Mouse (Mus musculus) liver, embryonic 16.5 days (tissue): Measurements from ENCODE around the gene Rilp. TPM values are rescaled to one million over a fixed set of nuclear protein-coding genes. Genes with fewer than 3 reads are reported as not detected.

Source experiments
- ATAC-seq: fragments of 200-750 bp; cut with Nextera tagmentation; 2 replicates; pipeline ENCODE4 v1.8.0; 2017; ENCODE audit warnings: low read depth, mild to moderate bottlenecking, moderate number of reproducible peaks, moderate library complexity
- H3K27ac ChIP-seq: fragments of 300-500 bp; sonication (generic); 2 replicates; pipeline ENCODE4 v1.5.1; 2014; ENCODE audit warnings: mild to moderate bottlenecking, low read length
- H3K27me3 ChIP-seq: fragments of 300-500 bp; sonication (generic); 2 replicates; pipeline ENCODE4 v1.6.1; 2014; ENCODE audit warnings: low read depth, low read length, mixed read lengths; ENCODE audit not compliant: control insufficient read depth, insufficient read depth
- H3K36me3 ChIP-seq: fragments of 300-500 bp; sonication (generic); 2 replicates; pipeline ENCODE4 v1.6.1; 2014; ENCODE audit warnings: mild to moderate bottlenecking; ENCODE audit not compliant: control insufficient read depth, insufficient read depth
- H3K4me1 ChIP-seq: fragments of 300-500 bp; sonication (generic); 2 replicates; pipeline ENCODE4 v1.6.1; 2014; ENCODE audit warnings: low read depth, low read length, mixed read lengths; ENCODE audit not compliant: control insufficient read depth
- H3K4me2 ChIP-seq: fragments of 300-500 bp; sonication (generic); 2 replicates; pipeline ENCODE4 v1.6.1; 2014; ENCODE audit warnings: low read depth, low read length, mixed read lengths
- H3K4me3 ChIP-seq: fragments of 300-500 bp; sonication (generic); 2 replicates; pipeline ENCODE4 v1.5.1; 2014; ENCODE audit warnings: low read depth, mild to moderate bottlenecking, low read length
- H3K9ac ChIP-seq: fragments of 300-500 bp; sonication (generic); 2 replicates; pipeline ENCODE4 v1.6.1; 2014; ENCODE audit warnings: low read depth, low read length
- H3K9me3 ChIP-seq: fragments of 300-500 bp; sonication (generic); replicated peaks from 2 replicates; pipeline ENCODE4 v1.6.1; 2016; ENCODE audit warnings: low read length; ENCODE audit not compliant: control insufficient read depth
- WGBS: fragments of 180-500 bp; shearing (Covaris S2); extraction: QIAGEN DNeasy Blood & Tissue Kit; methylation state at CpG from one replicate; pipeline ENCODE4 v1.1.7; 2014; ENCODE audit not compliant: insufficient replicate concordance; 5-methylcytosine and 5-hydroxymethylcytosine counted together
- polyA plus RNA-seq: library from polyadenylated mRNA; unstranded; fragments of >200 nt; fragmentation: Nextera tagmentation; extraction: Ambion mirVana; gene quantifications from 2 replicates; pipeline ENCODE4 v1.2.1, GENCODE M21; 2015

The Rilp gene
- polyA plus RNA-seq, 1 experiment from 2014 or later, result 4.7 TPM

GRCm38 (mm10) chr11:75535106-75535795, 25.4 kb downstream of the Rilp start:
- 34% methylated on average over 13 of the region's 13 CpGs for WGBS
- Histone ChIP-seq H3K4me3 (no peak overlapping the region), H3K27me3 (peaks cover 11% of the 10 kb centered on the region), H3K27ac (no peak overlapping the region), H3K4me1 (peaks cover 26% of the 10 kb centered on the region), H3K4me2 (no peak overlapping the region), H3K36me3 (no peaks in the 10 kb centered on the region), H3K9me3 (no peaks in the 10 kb centered on the region), H3K9ac (no peak overlapping the region)
- ATAC-seq, result no peak

GRCm38 (mm10) chr11:75536255-75537024, 26.5 kb downstream of the Rilp start:
- H3K27ac ChIP-seq, result no peak overlapping the region
- no peak overlapping the region for H3K4me2 ChIP-seq
- H3K9ac ChIP-seq, result no peak overlapping the region
- no peak overlapping the region for H3K4me3 ChIP-seq
- no peak for ATAC-seq
- H3K27me3 ChIP-seq, result peaks cover 11% of the 10 kb centered on the region
- H3K36me3 ChIP-seq, result no peaks in the 10 kb centered on the region
- 65% methylated on average over 12 of the region's 12 CpGs for WGBS
- peaks cover 24% of the 10 kb centered on the region for H3K4me1 ChIP-seq
- no peaks in the 10 kb centered on the region for H3K9me3 ChIP-seq

GRCm38 (mm10) chr11:75537025-75537414, 27.1 kb downstream of the Rilp start:
- WGBS, result 70% methylated on average over 8 of the region's 8 CpGs
- no peak for ATAC-seq
- Histone ChIP-seq H3K36me3 (no peaks in the 10 kb centered on the region), H3K4me3 (no peak overlapping the region), H3K9ac (no peak overlapping the region), H3K9me3 (no peaks in the 10 kb centered on the region), H3K4me2 (no peak overlapping the region), H3K27ac (no peak overlapping the region), H3K27me3 (peaks cover 11% of the 10 kb centered on the region), H3K4me1 (peaks cover 20% of the 10 kb centered on the region)

- no peaks in the 10 kb centered on the region for H3K36me3 ChIP-seq
- WGBS, result 53% methylated on average over 11 of the region's 11 CpGs
- peak; percentile 32; the same call in 1 of the 2 replicates for ATAC-seq
- no peaks in the 10 kb centered on the region for H3K9me3 ChIP-seq
- no peak overlapping the region for H3K27ac ChIP-seq
- peaks cover 5% of the 10 kb centered on the region for H3K27me3 ChIP-seq
- H3K4me2 ChIP-seq, result no peak overlapping the region
- H3K4me1 ChIP-seq, result peaks cover 14% of the 10 kb centered on the region
- H3K4me3 ChIP-seq, result no peak overlapping the region
- no peak overlapping the region for H3K9ac ChIP-seq
Measured at GRCm38 (mm10) chr11:75537491-75538183, 27.7 kb downstream of the Rilp start.

- H3K27me3 ChIP-seq, result no peaks in the 10 kb centered on the region
- H3K36me3 ChIP-seq, result no peaks in the 10 kb centered on the region
- ATAC-seq, result no peak
- no peak overlapping the region for H3K9ac ChIP-seq
- peaks cover 13% of the 10 kb centered on the region for H3K4me1 ChIP-seq
- no peak overlapping the region for H3K4me2 ChIP-seq
- no peaks in the 10 kb centered on the region for H3K9me3 ChIP-seq
- no peak overlapping the region for H3K4me3 ChIP-seq
- H3K27ac ChIP-seq, result no peak overlapping the region
- WGBS, result 54% methylated on average over 9 of the region's 9 CpGs
Measured at GRCm38 (mm10) chr11:75538184-75538969, 28.5 kb downstream of the Rilp start.

GRCm38 (mm10) chr11:75538970-75539299, 29.0 kb downstream of the Rilp start:
- no peaks in the 10 kb centered on the region for H3K27me3 ChIP-seq
- no peak for ATAC-seq
- H3K27ac ChIP-seq, result no peak overlapping the region
- 66% methylated on average over 13 of the region's 13 CpGs for WGBS
- no peak overlapping the region for H3K4me3 ChIP-seq
- H3K36me3 ChIP-seq, result no peaks in the 10 kb centered on the region
- H3K9ac ChIP-seq, result no peak overlapping the region
- no peaks in the 10 kb centered on the region for H3K9me3 ChIP-seq
- H3K4me1 ChIP-seq, result peaks cover 13% of the 10 kb centered on the region
- no peak overlapping the region for H3K4me2 ChIP-seq

- no peak overlapping the region for H3K27ac ChIP-seq
Measured at GRCm38 (mm10) chr11:75540209-75540608, 30.3 kb downstream of the Rilp start.

GRCm38 (mm10) chr11:75540710-75541581, 31.1 kb downstream of the Rilp start:
- no peak for ATAC-seq
- 38% methylated on average over 19 of the region's 19 CpGs for WGBS
- H3K27ac ChIP-seq, result no peak overlapping the region

More at GRCm38 (mm10) chr11:75540209-75540608, 30.3 kb downstream of the Rilp start:
- Histone ChIP-seq H3K4me3 (no peak overlapping the region), H3K27me3 (no peaks in the 10 kb centered on the region), H3K9me3 (no peaks in the 10 kb centered on the region), H3K9ac (no peak overlapping the region), H3K4me2 (no peak overlapping the region), H3K36me3 (no peaks in the 10 kb centered on the region), H3K4me1 (peaks cover 9% of the 10 kb centered on the region)
- no peak for ATAC-seq
- 71% methylated on average over 8 of the region's 8 CpGs for WGBS

More at GRCm38 (mm10) chr11:75540710-75541581, 31.1 kb downstream of the Rilp start:
- Histone ChIP-seq H3K9ac (no peak overlapping the region), H3K4me3 (no peak overlapping the region), H3K36me3 (no peaks in the 10 kb centered on the region), H3K9me3 (no peaks in the 10 kb centered on the region), H3K4me2 (no peak overlapping the region), H3K27me3 (no peaks in the 10 kb centered on the region), H3K4me1 (peaks cover 10% of the 10 kb centered on the region)
